Mouse (Mus musculus) kidney, embryonic 16.5 days (tissue): Measurements from ENCODE around the gene Acaa1a. TPM values are rescaled to one million over a fixed set of nuclear protein-coding genes. Genes with fewer than 3 reads are reported as not detected.
A peak's percentile ranks its signal among the peaks of the same experiment; 100 is the strongest.

Experiments used
- ATAC-seq: fragments of 200-750 bp; cut with Nextera tagmentation; 2 replicates; pipeline ENCODE4 v1.8.0; 2017; ENCODE audit warnings: moderate TSS enrichment; ENCODE audit not compliant: low FRiP score, low TSS enrichment
- H3K27ac ChIP-seq: fragments of 300-500 bp; sonication (generic); 2 replicates; pipeline ENCODE4 v1.5.1; 2014; ENCODE audit warnings: low read length
- H3K27me3 ChIP-seq: fragments of 300-500 bp; sonication (generic); 2 replicates; pipeline ENCODE4 v1.6.1; 2014; ENCODE audit warnings: low read length, control low read depth, mixed read lengths; ENCODE audit not compliant: insufficient read depth
- H3K36me3 ChIP-seq: fragments of 300-500 bp; sonication (generic); 2 replicates; pipeline ENCODE4 v1.6.1; 2014; ENCODE audit warnings: low read length, control low read depth, mixed read lengths; ENCODE audit not compliant: insufficient read depth
- H3K4me1 ChIP-seq: fragments of 300-500 bp; sonication (generic); 2 replicates; pipeline ENCODE4 v1.6.1; 2014; ENCODE audit warnings: low read length, control low read depth, mixed read lengths; ENCODE audit not compliant: insufficient read depth
- H3K4me2 ChIP-seq: fragments of 300-500 bp; sonication (generic); replicated peaks from 2 replicates; pipeline ENCODE4 v1.6.1; 2014; ENCODE audit warnings: low read depth, low read length
- H3K4me3 ChIP-seq: fragments of 300-500 bp; sonication (generic); 2 replicates; pipeline ENCODE4 v1.5.1; 2014; ENCODE audit warnings: mild to moderate bottlenecking, low read length
- H3K9ac ChIP-seq: fragments of 300-500 bp; sonication (generic); replicated peaks from 2 replicates; pipeline ENCODE4 v1.6.1; 2014; ENCODE audit warnings: low read length
- H3K9me3 ChIP-seq: fragments of 300-500 bp; sonication (generic); 2 replicates; pipeline ENCODE4 v1.6.1; 2016; ENCODE audit warnings: low read length, control low read depth
- WGBS: fragments of 180-500 bp; shearing (Covaris S2); extraction: QIAGEN DNeasy Blood & Tissue Kit; methylation state at CpG from one replicate; pipeline ENCODE4 v1.1.7; 2014; 5-methylcytosine and 5-hydroxymethylcytosine counted together
- polyA plus RNA-seq: library from polyadenylated mRNA; unstranded; fragments of >200 nt; fragmentation: Nextera tagmentation; extraction: Ambion mirVana; gene quantifications from 2 replicates; pipeline ENCODE4 v1.2.1, GENCODE M21; 2015

Gene Acaa1a
- polyA plus RNA-seq, 1 experiment from 2014 or later, result 152 TPM

DNA sequence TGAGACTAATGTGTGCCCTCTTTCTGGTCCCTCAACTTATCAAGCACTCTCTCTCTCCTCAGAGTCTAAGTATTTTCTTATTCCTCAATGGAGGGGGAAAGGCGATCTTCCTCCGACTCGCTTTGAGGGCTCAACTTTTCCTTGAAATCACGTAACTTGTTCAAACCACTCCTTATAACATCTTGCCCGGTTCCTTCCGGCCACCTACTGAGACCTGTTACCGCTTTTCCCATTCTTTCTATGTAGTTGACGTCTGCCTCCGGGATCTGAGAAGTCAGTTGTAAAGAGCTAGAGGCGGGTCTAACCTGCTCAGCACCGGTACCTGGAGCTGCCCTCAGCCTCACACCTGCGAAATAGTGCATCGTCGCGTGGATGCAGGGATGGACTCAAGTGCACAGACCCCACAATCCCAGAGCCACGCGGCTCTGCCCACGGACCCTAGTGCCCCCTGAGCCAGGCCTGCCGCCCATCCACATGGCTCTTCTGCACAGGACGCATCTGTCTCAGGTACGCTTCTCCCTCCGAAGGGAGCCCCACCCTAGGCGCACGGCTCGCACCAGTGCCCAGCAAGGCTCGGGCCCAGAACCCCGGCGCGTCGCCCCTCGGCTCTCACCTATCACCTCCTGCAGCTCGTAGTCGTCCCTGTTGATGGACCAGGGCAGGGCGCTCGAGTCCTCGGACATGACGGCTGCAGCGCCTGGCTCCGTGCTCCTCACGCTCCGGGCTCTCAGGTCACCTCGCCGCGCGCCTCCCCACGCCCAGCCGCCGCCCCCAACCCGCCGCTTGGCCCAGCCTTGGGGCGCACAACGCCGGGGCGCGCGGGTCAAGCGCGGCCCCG lies 17.9 kb upstream of the Acaa1a start:
- H3K36me3 ChIP-seq, result 0 out of 2 replicates have a peak, but pooled peaks cover 2% of the 10 kb centered on the region
- peak; percentile 57 for ATAC-seq
- H3K27ac ChIP-seq, result peak overlapping the region; percentile 91
- peak overlapping the region; percentile 88 for H3K4me3 ChIP-seq
- peak overlapping the region; percentile 89 for H3K9ac ChIP-seq
- H3K9me3 ChIP-seq, result no peaks in the 10 kb centered on the region
- peak overlapping the region; percentile 89 for H3K4me2 ChIP-seq
- WGBS, result under 1% methylated on average over 52 of the region's 59 CpGs
- H3K4me1 ChIP-seq, result peaks cover 17% of the 10 kb centered on the region
- no peaks in the 10 kb centered on the region for H3K27me3 ChIP-seq

GRCm38 (mm10) chr9:119322289-119323259 lies 16.9 kb upstream of the Acaa1a start, which contains the start of gene Oxsr1:
Gene Oxsr1 (minus strand): TSS chr9:119322427.
- peak within 1 kb of the TSS; percentile 88 for H3K4me3 ChIP-seq
- no peaks in the 10 kb centered on the region for H3K27me3 ChIP-seq
- ATAC-seq, result peak; percentile 98
- H3K4me2 ChIP-seq, result peak within 1 kb of the TSS; percentile 89
- no peaks in the 10 kb centered on the region for H3K9me3 ChIP-seq
- under 1% methylated on average over 67 of the region's 76 CpGs for WGBS
- H3K36me3 ChIP-seq, result 0 out of 2 replicates have a peak, but pooled peaks cover 2% of the 10 kb centered on the region
- H3K4me1 ChIP-seq, result peaks cover 17% of the 10 kb centered on the region
- peak within 1 kb of the TSS; percentile 89 for H3K9ac ChIP-seq
- H3K27ac ChIP-seq, result peak within 1 kb of the TSS; percentile 92

DNA sequence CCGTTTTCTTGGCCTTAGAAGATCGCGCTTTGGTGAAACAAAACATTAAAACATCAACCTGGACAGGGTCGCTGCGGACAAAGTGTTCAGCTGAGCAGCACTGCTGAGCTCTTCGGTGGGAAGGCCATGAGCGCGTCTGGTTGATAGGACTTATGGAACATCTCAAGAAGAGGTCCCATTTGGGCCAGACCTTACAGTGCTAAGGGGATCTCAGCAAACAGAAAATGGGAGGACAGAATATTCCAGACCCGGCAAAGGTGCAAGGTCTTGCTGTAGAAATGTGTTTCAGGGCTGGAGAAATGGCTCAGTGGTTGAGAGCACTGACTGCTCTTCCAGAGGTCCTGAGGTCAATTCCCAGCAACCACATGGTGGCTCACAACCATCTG lies 16.2 kb upstream of the Acaa1a start:
- Histone ChIP-seq H3K4me1 (peaks cover 17% of the 10 kb centered on the region), H3K9me3 (no peaks in the 10 kb centered on the region), H3K27ac (peak overlapping the region; percentile 92), H3K27me3 (no peaks in the 10 kb centered on the region), H3K4me3 (peak overlapping the region; percentile 88), H3K36me3 (no peaks in the 10 kb centered on the region), H3K9ac (peak overlapping the region; percentile 72), H3K4me2 (peak overlapping the region; percentile 69)
- WGBS, result 5% methylated on average over 9 of the region's 9 CpGs
- ATAC-seq, result no peak

DNA sequence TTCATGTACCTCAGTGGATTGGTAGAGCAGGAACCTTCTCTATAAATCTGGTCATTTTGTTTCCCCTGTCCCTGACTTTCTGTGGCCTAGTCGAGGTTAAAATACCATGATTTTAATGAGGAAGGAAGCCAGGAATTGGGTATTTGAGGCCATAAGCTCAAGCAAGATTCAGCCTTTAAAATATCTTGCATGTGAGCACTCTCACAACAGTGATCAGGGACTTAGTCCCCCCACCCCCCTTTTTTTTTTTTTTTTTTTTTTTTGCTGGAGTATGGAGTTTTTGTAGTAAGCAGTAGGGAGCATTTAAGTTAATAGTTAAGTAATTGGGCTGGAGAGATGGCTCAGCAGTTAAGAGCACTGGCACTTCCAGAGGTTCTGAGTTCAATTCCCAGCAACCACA lies 15.3 kb upstream of the Acaa1a start:
- H3K9ac ChIP-seq, result no peak overlapping the region

GRCm38 (mm10) chr9:119328488-119328887 lies 11.0 kb upstream of the Acaa1a start:
- ATAC-seq, result no peak
- Histone ChIP-seq H3K4me2 (no peak overlapping the region), H3K9ac (no peak overlapping the region), H3K4me3 (no peak overlapping the region), H3K4me1 (peaks cover 5% of the 10 kb centered on the region; the same call in 1 of the 2 replicates), H3K27me3 (no peaks in the 10 kb centered on the region), H3K27ac (peak overlapping the region; percentile 16; the same call in 1 of the 2 replicates), H3K36me3 (no peaks in the 10 kb centered on the region), H3K9me3 (no peaks in the 10 kb centered on the region)
- 65% methylated on average over 3 of the region's 3 CpGs for WGBS

More for the DNA sequence above, 15.3 kb upstream of the Acaa1a start:
- no peak overlapping the region for H3K4me2 ChIP-seq
- WGBS, result 59% methylated on average over 1 of the region's 1 CpGs
- no peaks in the 10 kb centered on the region for H3K36me3 ChIP-seq
- H3K27me3 ChIP-seq, result no peaks in the 10 kb centered on the region
- no peak overlapping the region for H3K27ac ChIP-seq
- ATAC-seq, result no peak
- peaks cover 17% of the 10 kb centered on the region for H3K4me1 ChIP-seq
- no peak overlapping the region for H3K4me3 ChIP-seq
- H3K9me3 ChIP-seq, result no peaks in the 10 kb centered on the region

- H3K4me2 ChIP-seq, result no peak overlapping the region
- WGBS, result 91% methylated on average over 15 of the region's 15 CpGs
- H3K9ac ChIP-seq, result no peak overlapping the region
- H3K27me3 ChIP-seq, result no peaks in the 10 kb centered on the region
- peaks cover 12% of the 10 kb centered on the region; the same call in 1 of the 2 replicates for H3K4me1 ChIP-seq
- ATAC-seq, result no peak
- no peaks in the 10 kb centered on the region for H3K36me3 ChIP-seq
- no peak overlapping the region for H3K27ac ChIP-seq
- H3K4me3 ChIP-seq, result no peak overlapping the region
- no peaks in the 10 kb centered on the region for H3K9me3 ChIP-seq
Measured at GRCm38 (mm10) chr9:119330186-119330963, 9.1 kb upstream of the Acaa1a start.

- ATAC-seq, result peak; percentile 50; the same call in 1 of the 2 replicates
- 57% methylated on average over 10 of the region's 10 CpGs for WGBS
- Histone ChIP-seq H3K27me3 (no peaks in the 10 kb centered on the region), H3K4me1 (peaks cover 14% of the 10 kb centered on the region; the same call in 1 of the 2 replicates), H3K27ac (peak overlapping the region; percentile 43; the same call in 1 of the 2 replicates), H3K9ac (0 out of 2 replicates have a peak overlapping the region, but pooled peaks have one; percentile 23), H3K4me2 (no peak overlapping the region), H3K9me3 (no peaks in the 10 kb centered on the region), H3K36me3 (no peaks in the 10 kb centered on the region), H3K4me3 (no peak overlapping the region)
Measured at GRCm38 (mm10) chr9:119334324-119334723, 5.2 kb upstream of the Acaa1a start.

GRCm38 (mm10) chr9:119334834-119335233 lies 4.6 kb upstream of the Acaa1a start:
- Histone ChIP-seq H3K4me2 (no peak overlapping the region), H3K9me3 (no peaks in the 10 kb centered on the region), H3K27me3 (no peaks in the 10 kb centered on the region), H3K27ac (peak overlapping the region; percentile 43; the same call in 1 of the 2 replicates), H3K4me1 (peaks cover 16% of the 10 kb centered on the region; the same call in 1 of the 2 replicates), H3K9ac (no peak overlapping the region), H3K36me3 (no peaks in the 10 kb centered on the region), H3K4me3 (no peak overlapping the region)
- 92% methylated on average over 2 of the region's 2 CpGs for WGBS
- ATAC-seq, result no peak

- Histone ChIP-seq H3K4me1 (peaks cover 22% of the 10 kb centered on the region), H3K9ac (no peak overlapping the region), H3K27ac (no peak overlapping the region), H3K4me2 (no peak overlapping the region), H3K36me3 (no peaks in the 10 kb centered on the region), H3K27me3 (no peaks in the 10 kb centered on the region), H3K4me3 (no peak overlapping the region), H3K9me3 (no peaks in the 10 kb centered on the region)
- 83% methylated on average over 4 of the region's 4 CpGs for WGBS
- no peak for ATAC-seq
Measured at GRCm38 (mm10) chr9:119335571-119335970, 3.9 kb upstream of the Acaa1a start.
